Mouse (Mus musculus): ENCODE results near the gene Meis3. TPM values are rescaled to one million over a fixed set of nuclear protein-coding genes. Genes with fewer than 3 reads are reported as not detected.

Gene Meis3
- polyA plus RNA-seq, 1 experiment = 4.5 TPM

GRCm38 (mm10) chr7:16229869-16230268 is 55.0 kb downstream of the Meis3 start:
- TF ChIP-seq EP300 (IDR thresholded peaks at IDR 0.05; ENCODE audit: insufficient read depth, low read depth, low read length) (0 out of 2 replicates have a peak, but pooled peaks have one; percentile 1), CTCF (IDR thresholded peaks at IDR 0.05; ENCODE audit: low read depth, low read length) (no peak)
- H3K27ac ChIP-seq (ENCODE audit: insufficient read depth, low read length) = no peak overlapping the region
- H3K4me1 ChIP-seq (ENCODE audit: control insufficient read depth, insufficient read depth, low read length) = no peaks in the 10 kb centered on the region
- H3K9ac ChIP-seq (ENCODE audit: low read depth, poor library complexity, severe bottlenecking) = no peak overlapping the region
- H3K36me3 ChIP-seq (ENCODE audit: control insufficient read depth, insufficient read depth, low read length, poor library complexity, severe bottlenecking) = no peaks in the 10 kb centered on the region
- H3K9me3 ChIP-seq (replicated peaks; ENCODE audit: control insufficient read depth, insufficient read depth, low read length, poor library complexity, severe bottlenecking) = no peaks in the 10 kb centered on the region
- H3K27me3 ChIP-seq (ENCODE audit: control insufficient read depth, insufficient read depth, low read length, poor library complexity, severe bottlenecking) = no peaks in the 10 kb centered on the region
- no peak overlapping the region for H3K4me3 ChIP-seq (ENCODE audit: low read depth, low read length)

Other genes starting within 250 kb of the Meis3 start
- 283 and 299 TPM in 2 replicates for gene Nop53, start 229.0 kb upstream of the Meis3 start, polyA plus RNA-seq (2011; ENCODE audit: insufficient read depth, insufficient read length, low read depth, missing spikeins)
- gene Ehd2, start 207.5 kb upstream of the Meis3 start, polyA plus RNA-seq (2011; ENCODE audit: insufficient read depth, insufficient read length, low read depth, missing spikeins) = 4.6 and 4.9 TPM in 2 replicates
- 10.2 and 21.9 TPM in 2 replicates for gene Bicra, start 127.2 kb upstream of the Meis3 start, polyA plus RNA-seq (2011; ENCODE audit: insufficient read depth, insufficient read length, low read depth, missing spikeins)
- not detected in 2 replicates for gene Zfp541, start 113.3 kb upstream of the Meis3 start, polyA plus RNA-seq (2011; ENCODE audit: insufficient read depth, insufficient read length, low read depth, missing spikeins)
- gene Napa, start 76.6 kb upstream of the Meis3 start, polyA plus RNA-seq (2011; ENCODE audit: insufficient read depth, insufficient read length, low read depth, missing spikeins) = 105 and 107 TPM in 2 replicates
- gene Kptn, start 55.2 kb upstream of the Meis3 start, polyA plus RNA-seq (2011; ENCODE audit: insufficient read depth, insufficient read length, low read depth, missing spikeins) = 8.5 and 8.7 TPM in 2 replicates
- 4.1 and 4.5 TPM in 2 replicates for gene Slc8a2, start 45.3 kb upstream of the Meis3 start, polyA plus RNA-seq (2011; ENCODE audit: insufficient read depth, insufficient read length, low read depth, missing spikeins)
- gene Dhx34, start 46.9 kb downstream of the Meis3 start, polyA plus RNA-seq (2011; ENCODE audit: insufficient read depth, insufficient read length, low read depth, missing spikeins) = 9.7 and 11.6 TPM in 2 replicates
- not detected in 2 replicates for gene C5ar2, start 69.1 kb downstream of the Meis3 start, polyA plus RNA-seq (2011; ENCODE audit: insufficient read depth, insufficient read length, low read depth, missing spikeins)
- gene C5ar1, start 84.5 kb downstream of the Meis3 start, polyA plus RNA-seq (2011; ENCODE audit: insufficient read depth, insufficient read length, low read depth, missing spikeins) = not detected in 2 replicates
- gene Inafm1, start 98.5 kb downstream of the Meis3 start, polyA plus RNA-seq (2011; ENCODE audit: insufficient read depth, insufficient read length, low read depth, missing spikeins) = 3.3 and 4.6 TPM in 2 replicates
- gene Ccdc9, start 111.7 kb downstream of the Meis3 start, polyA plus RNA-seq (2011; ENCODE audit: insufficient read depth, insufficient read length, low read depth, missing spikeins) = 86.6 and 104 TPM in 2 replicates
- gene Bbc3, start 133.3 kb downstream of the Meis3 start, polyA plus RNA-seq (2011; ENCODE audit: insufficient read depth, insufficient read length, low read depth, missing spikeins) = 38.5 and 38.7 TPM in 2 replicates
- 256 and 263 TPM in 2 replicates for gene Sae1, start 212.7 kb downstream of the Meis3 start, polyA plus RNA-seq (2011; ENCODE audit: insufficient read depth, insufficient read length, low read depth, missing spikeins)
- 48.3 and 51.2 TPM in 2 replicates for gene Zc3h4, start 225.8 kb downstream of the Meis3 start, polyA plus RNA-seq (2011; ENCODE audit: insufficient read depth, insufficient read length, low read depth, missing spikeins)